Mouse (Mus musculus): ENCODE measurements at regions not wholly inside any gene's neighbourhood (a gene's known extent, or its start where the extent isn't known, plus 50 kb on each side); places are given as distances from the start of the nearest gene placed in this dataset.

- TF ChIP-seq EP300 (IDR thresholded peaks at IDR 0.05) (no peak), CTCF (IDR thresholded peaks at IDR 0.05) (no peak)
These were observed 783.9 kb upstream of the 4930452B06Rik start for GRCm38 (mm10) chr14:9449942-9450341.
